In the genomic region with DNA sequence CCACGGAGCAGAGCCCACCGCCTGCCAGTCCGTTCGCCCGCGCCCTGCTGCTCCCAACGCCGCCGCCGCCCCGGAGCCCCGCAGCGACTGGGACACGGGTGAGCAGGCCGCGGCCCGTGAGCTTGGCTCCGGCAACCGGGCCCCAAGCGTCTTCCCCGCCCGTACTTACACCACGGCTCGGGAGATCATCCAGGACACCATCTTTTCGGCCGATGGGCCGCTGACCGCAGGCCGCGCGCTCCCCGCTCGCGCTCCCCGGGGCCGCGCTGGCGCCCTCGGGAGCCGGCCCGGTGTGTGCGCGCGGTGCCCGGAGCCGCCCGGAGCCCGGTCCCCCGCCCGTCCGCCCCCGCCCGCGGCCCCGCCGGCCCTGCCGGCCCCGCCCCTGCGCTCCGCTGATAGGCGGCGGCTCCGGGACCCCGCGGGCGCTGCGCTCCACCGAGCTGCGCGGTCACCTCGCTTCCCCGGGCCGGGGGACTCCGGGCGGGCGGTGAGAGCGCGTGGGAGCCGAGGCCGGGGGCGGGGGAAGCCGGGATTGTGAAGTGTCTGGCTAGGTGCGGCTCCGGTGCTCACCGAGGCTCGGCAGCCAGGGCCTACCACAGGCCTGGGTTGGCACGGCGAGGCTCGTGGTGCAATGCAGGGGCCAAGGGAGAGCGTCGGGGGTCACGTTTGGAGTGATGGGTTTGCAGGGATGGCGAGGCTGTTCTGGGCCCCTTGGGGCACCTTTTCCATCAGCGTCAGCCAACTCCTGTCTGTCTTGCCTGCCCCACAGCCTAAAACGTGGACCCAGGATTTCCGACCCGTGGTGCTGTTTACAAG, we compare ENCODE assay signal across 8 mouse cellular contexts. TPM values are rescaled to one million over a fixed set of nuclear protein-coding genes. Genes with fewer than 3 reads are reported as not detected.
DNase-seq lines count a peak whose midpoint lies in the region; ATAC-seq and TF ChIP-seq lines count a peak whose summit lies in the region.

Gene Reep3 (minus strand): TSS at position 325 of the 816 bp plus-strand sequence.

- no peaks in the 10 kb centered on the region for H3K27me3 ChIP-seq in hindbrain, embryonic 15.5 days

- peak; percentile 77 for ATAC-seq in hindbrain, embryonic 15.5 days (ENCODE audit: low FRiP score, low read depth)
- peak; percentile 37 for ATAC-seq in megakaryocyte, adult 5-6 weeks (ENCODE audit: poor library complexity, severe bottlenecking)

- TF ChIP-seq CTCF in gastrocnemius, adult 2 months (IDR thresholded peaks at IDR 0.05): no peak

- peaks cover 51% of the 10 kb centered on the region for H3K4me1 ChIP-seq in hindbrain, embryonic 15.5 days (replicated peaks)

- no peaks in the 10 kb centered on the region for H3K36me3 ChIP-seq in hindbrain, embryonic 15.5 days

- H3K4me2 ChIP-seq in hindbrain, embryonic 15.5 days: peak within 1 kb of the TSS; percentile 85

- H3K4me3 ChIP-seq in gastrocnemius, adult 2 months: peak within 1 kb of the TSS; percentile 99
- peak within 1 kb of the TSS; percentile 96 for H3K4me3 ChIP-seq in hindbrain, embryonic 15.5 days

- peak within 1 kb of the TSS; percentile 100 for H3K27ac ChIP-seq in gastrocnemius, adult 2 months
- peak within 1 kb of the TSS; percentile 100 for H3K27ac ChIP-seq in hindbrain, embryonic 15.5 days (replicated peaks)

- intact Hi-C loops in gastrocnemius, adult 2 months (cut with DNase I): loop anchor here (2.0 to 5.0 kb wide), 3 partner anchors 30 to 95 kb away; no protein-coding TSS in a partner anchor

- under 1% methylated on average over 81 of the region's 97 CpGs for WGBS in hindbrain, embryonic 15.5 days

- H3K9me3 ChIP-seq in hindbrain, embryonic 15.5 days: no peaks in the 10 kb centered on the region

- H3K9ac ChIP-seq in hindbrain, embryonic 15.5 days: peak within 1 kb of the TSS; percentile 100

- peak; percentile 50 for DNase-seq in T-cell, adult 2 months (ENCODE audit: low spot score)
- DNase-seq in cerebellum, postnatal 14 days: peak; percentile 71 to 84
- DNase-seq in gastrocnemius, adult 2 months: peak; percentile 91
- peak; percentile 50 to 55 for DNase-seq in left cerebral cortex, adult 8-10 months (ENCODE audit: low spot score in 2 of 2)
- DNase-seq in right cerebral cortex, adult 18-20 months: peak; percentile 70
- DNase-seq in urinary bladder, postnatal 14 days (ENCODE audit: low spot score): peak; percentile 70

RNA-seq across cellular contexts. Expression of gene Reep3, which starts in this region (rescaled TPM):
- total RNA-seq in gastrocnemius, adult 2 months (2021): 10 to 100 TPM in 1 of 2 experiments, 1 to 10 TPM in 1; 9.7 to 10.8 TPM
- 32.8 and 36.2 TPM in 2 replicates for polyA plus RNA-seq in hindbrain, embryonic 15.5 days (2015; fragmentation: Nextera tagmentation; extraction: Ambion mirVana)
- 10 to 100 TPM; 20.1 to 23.5 (median 21.3) TPM for total RNA-seq in left cerebral cortex, adult 8-10 months (2022)
- total RNA-seq in megakaryocyte, adult 5-6 weeks (2015): 84.2 and 101 TPM in 2 replicates
- 46.7 and 59.2 TPM in 2 replicates for total RNA-seq in megakaryocyte, adult 5-6 weeks (2017)

Comparison
In these comparisons a context has a peak if more than half of its experiments do, and no peak if none do; other contexts are left out.
1. Peak in every context shown above with its lines: DNase-seq, ATAC-seq, H3K4me3 ChIP-seq and H3K27ac ChIP-seq.